Mouse (Mus musculus) cerebellum, postnatal 36 days (tissue): ENCODE measurements around the gene Slc34a2.

Experiments used
- DNase-seq, 2 experiments: peaks; one replicate each; pipeline ENCODE4 v3.0.0; 2021 to 2022; ENCODE audit warnings: mixed read lengths in 2 of 2

Gene Slc34a2

GRCm38 (mm10) chr5:53031346-53031745, 6.5 kb upstream of the Slc34a2 start:
- DNase-seq, result no peak

- no peak for DNase-seq
Measured at GRCm38 (mm10) chr5:53042034-53042748, 4.3 kb downstream of the Slc34a2 start.

GRCm38 (mm10) chr5:53042771-53043371, 5.0 kb downstream of the Slc34a2 start:
- no peak for DNase-seq

- DNase-seq, result no peak
Measured at GRCm38 (mm10) chr5:53043716-53044115, 5.8 kb downstream of the Slc34a2 start.

- DNase-seq, result no peak
Measured at GRCm38 (mm10) chr5:53047951-53048350, 10.1 kb downstream of the Slc34a2 start.

GRCm38 (mm10) chr5:53048599-53048998, 10.7 kb downstream of the Slc34a2 start:
- DNase-seq, result no peak

- peak; percentile 14 to 15 for DNase-seq
Measured at GRCm38 (mm10) chr5:53049046-53049445, 11.2 kb downstream of the Slc34a2 start.

GRCm38 (mm10) chr5:53050963-53051362, 13.1 kb downstream of the Slc34a2 start:
- DNase-seq, result no peak

GRCm38 (mm10) chr5:53053246-53053645, 15.4 kb downstream of the Slc34a2 start:
- no peak for DNase-seq

- no peak for DNase-seq
Measured at GRCm38 (mm10) chr5:53061532-53062130, 23.8 kb downstream of the Slc34a2 start.

- DNase-seq, result no peak
Measured at GRCm38 (mm10) chr5:53074553-53074952, 36.7 kb downstream of the Slc34a2 start.

- no peak for DNase-seq
Measured at GRCm38 (mm10) chr5:53078453-53078852, 40.6 kb downstream of the Slc34a2 start.

GRCm38 (mm10) chr5:53087452-53087851, 49.6 kb downstream of the Slc34a2 start:
- DNase-seq, result no peak

GRCm38 (mm10) chr5:53091331-53091730, 53.5 kb downstream of the Slc34a2 start:
- DNase-seq, result no peak

GRCm38 (mm10) chr5:53101848-53102473, 64.1 kb downstream of the Slc34a2 start:
- no peak for DNase-seq

GRCm38 (mm10) chr5:53104177-53104855, 66.4 kb downstream of the Slc34a2 start:
- peak in 1 of 2 experiments; percentile 34 for DNase-seq

- peak; percentile 80 to 84 for DNase-seq
Measured at GRCm38 (mm10) chr5:53105716-53106115, 67.8 kb downstream of the Slc34a2 start.

- no peak for DNase-seq
Measured at GRCm38 (mm10) chr5:53106125-53106524, 68.2 kb downstream of the Slc34a2 start.

GRCm38 (mm10) chr5:53106731-53107130, 68.8 kb downstream of the Slc34a2 start:
- no peak for DNase-seq

- DNase-seq, result no peak
Measured at GRCm38 (mm10) chr5:53108026-53108425, 70.1 kb downstream of the Slc34a2 start.

- DNase-seq, result no peak
Measured at GRCm38 (mm10) chr5:53108668-53109067, 70.8 kb downstream of the Slc34a2 start.

- DNase-seq, result no peak
Measured at GRCm38 (mm10) chr5:53110225-53110624, 72.3 kb downstream of the Slc34a2 start.

- DNase-seq, result no peak
Measured at GRCm38 (mm10) chr5:53111036-53111435, 73.2 kb downstream of the Slc34a2 start.
